Mouse (Mus musculus) small intestine, adult 2 months (tissue): ENCODE data around the gene Selenof.

Source experiments
- CTCF ChIP-seq: fragments of 200-500 bp; IDR thresholded peaks from 2 replicates; pipeline ENCODE4 v1.5.1; 2012; ENCODE audit warnings: low read depth, mild to moderate bottlenecking, control low read depth, inconsistent platforms, low read length, moderate library complexity, mixed read lengths; ENCODE audit not compliant: insufficient replicate concordance, insufficient read length; ENCODE audit errors: extremely low read depth
- POLR2A ChIP-seq: fragments of 200-500 bp; IDR thresholded peaks from 2 replicates; pipeline ENCODE4 v1.6.1; 2012; ENCODE audit warnings: low read depth, mild to moderate bottlenecking, control low read depth, inconsistent platforms, low read length, moderate library complexity

DNA sequence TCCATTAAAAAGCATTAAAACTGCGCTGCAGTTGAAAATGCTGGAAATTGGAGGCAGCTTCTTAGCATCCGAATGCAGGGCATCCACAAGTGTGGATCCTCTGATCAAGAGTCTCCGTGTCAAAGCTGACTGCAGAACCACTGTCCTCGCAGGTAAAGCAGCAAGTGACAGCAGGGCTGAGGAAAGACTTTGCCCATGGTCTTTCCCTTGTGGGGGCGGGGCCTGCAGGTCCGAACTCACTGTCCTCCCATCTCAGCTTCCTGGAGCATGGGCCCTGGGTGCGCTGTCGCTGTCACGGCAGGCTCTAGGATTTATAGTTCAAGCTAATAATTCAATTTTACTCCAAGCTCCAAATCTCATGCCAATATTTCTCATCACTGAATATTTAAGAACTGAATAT, 15.6 kb upstream of the Selenof start:
- no peak for TF ChIP-seq CTCF
- TF ChIP-seq POLR2A, result no peak
